Mouse (Mus musculus) spleen, postnatal 14 days (tissue): Measurements from ENCODE around the gene Amacr.
"Not testable (repeated sequence)": the region's sequence is repeated elsewhere in the genome, so short reads cannot be mapped to it uniquely, and the experiment has no call there.

Experiments
- DNase-seq, 2 experiments: peaks; one replicate each; pipeline ENCODE4 v3.0.0; 2021 to 2022; ENCODE audit warnings: low spot score in 2 of 2

The Amacr gene

DNA sequence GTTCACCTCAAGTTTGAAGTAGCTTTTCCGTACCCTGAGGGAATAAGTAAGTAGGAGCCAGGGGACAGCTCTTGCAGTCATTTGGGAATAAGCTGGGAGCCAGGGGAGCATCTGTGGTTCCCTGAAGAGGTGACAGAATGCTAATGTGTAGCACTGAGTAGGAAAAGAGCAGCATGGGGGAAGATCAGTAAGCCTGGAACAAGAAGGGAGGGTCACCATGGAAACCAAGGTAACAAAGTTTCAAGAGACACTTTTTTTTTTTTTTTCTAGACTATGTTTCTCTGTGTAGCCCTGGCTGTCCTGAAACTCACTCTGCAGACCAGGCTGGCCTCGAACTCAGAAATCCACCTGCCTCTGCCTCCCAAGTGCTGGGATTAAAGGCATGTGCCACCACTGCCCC, 4.9 kb downstream of the Amacr start:
- DNase-seq = not testable (repeated sequence)

GRCm38 (mm10) chr15:10990411-10990810, 8.9 kb downstream of the Amacr start:
- DNase-seq = no peak

- no peak for DNase-seq
Observed at GRCm38 (mm10) chr15:10991566-10991965, 10.0 kb downstream of the Amacr start.

- DNase-seq = no peak
Observed at GRCm38 (mm10) chr15:10999832-11000231, 18.3 kb downstream of the Amacr start.

DNA sequence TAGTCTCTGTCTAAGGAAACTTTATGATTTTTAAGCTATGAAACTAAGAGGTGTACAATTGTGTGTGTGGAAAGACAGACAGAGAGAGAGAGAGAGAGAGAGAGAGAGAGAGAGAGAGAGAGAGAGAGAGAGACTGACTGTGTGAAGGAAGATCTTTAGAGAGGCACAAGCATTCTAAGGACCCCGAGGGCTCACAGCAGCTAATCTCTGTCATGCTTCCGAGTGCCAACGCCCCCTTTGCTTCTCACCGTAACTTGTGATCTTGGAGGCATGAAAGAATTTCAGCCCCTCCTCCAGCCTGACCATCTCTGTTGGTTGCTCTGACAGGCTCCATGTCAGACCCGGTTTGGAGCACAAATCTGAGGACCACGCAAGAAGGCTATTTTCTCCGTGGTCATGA, 18.9 kb downstream of the Amacr start, which contains the start of gene Slc45a2:
Slc45a2 (plus strand) TSS at position 301 of the 400 bp plus-strand sequence.
- no peak for DNase-seq

- DNase-seq = no peak
Observed at GRCm38 (mm10) chr15:11003791-11004190, 22.2 kb downstream of the Amacr start.

DNA sequence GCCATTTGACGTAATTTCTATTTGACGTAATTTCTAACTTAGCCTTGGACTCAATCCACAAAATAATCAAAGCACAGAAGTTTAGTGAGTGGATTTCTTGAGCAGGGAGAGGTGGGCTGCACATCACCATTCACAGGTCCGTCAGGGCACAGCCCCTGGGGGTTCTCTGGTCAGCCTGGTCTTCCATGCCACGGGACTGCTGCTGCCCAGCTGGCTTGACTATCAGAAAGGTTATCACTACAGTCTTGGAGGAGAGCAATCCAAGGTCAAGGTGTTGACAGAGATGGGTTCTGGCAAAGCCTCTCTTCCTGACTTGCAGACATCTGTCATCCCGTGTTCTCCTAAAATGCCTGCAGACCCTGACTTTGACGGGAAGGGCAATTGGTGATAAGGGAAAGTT, 23.1 kb downstream of the Amacr start:
- DNase-seq = no peak

GRCm38 (mm10) chr15:11008756-11009155, 27.2 kb downstream of the Amacr start:
- no peak for DNase-seq

DNA sequence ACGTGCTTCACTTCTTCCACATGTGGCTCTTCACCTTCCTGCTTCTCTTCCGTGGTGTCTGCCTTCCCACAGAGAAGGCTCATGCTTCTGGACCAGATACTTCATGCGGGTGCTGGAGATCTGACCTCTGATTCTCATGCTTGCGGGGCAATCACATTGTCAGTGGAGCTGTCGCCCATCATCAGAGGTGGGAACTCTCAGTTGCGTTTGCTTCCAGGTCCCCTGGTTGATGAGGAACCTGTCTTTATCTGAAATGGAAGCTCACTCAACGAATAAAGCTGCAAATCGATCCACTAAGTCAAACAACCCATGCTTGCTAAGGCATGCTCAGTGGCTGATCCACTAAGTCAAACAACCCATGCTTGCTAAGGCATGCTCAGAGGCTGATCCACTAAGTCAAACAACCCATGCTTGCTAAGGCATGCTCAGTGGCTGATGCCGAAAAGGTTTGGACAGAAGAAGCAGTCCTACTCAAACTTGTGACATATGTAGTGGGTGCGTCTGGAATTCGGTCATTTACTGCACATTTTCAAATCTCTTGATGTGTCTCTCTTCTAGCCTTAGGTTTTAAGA, 29.5 kb downstream of the Amacr start:
- DNase-seq = no peak

DNA sequence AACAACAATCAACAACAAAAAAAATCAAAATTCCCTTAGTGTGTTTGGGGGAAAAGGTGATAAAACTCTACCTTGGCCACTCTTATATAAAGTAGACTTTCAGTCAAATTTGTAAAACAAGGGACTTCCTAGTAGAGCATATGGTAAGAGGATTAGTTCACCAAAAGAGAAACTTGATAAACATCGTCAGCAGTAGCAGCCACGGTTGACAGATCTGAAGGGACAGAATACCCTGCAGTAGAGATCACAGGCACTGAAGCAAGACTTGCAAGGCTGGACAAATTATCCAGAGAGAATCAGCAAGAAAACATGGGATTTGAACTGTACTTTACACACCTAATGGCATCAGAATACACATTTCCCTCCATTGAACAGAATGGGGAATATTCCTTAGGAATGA, 33.4 kb downstream of the Amacr start:
- no peak for DNase-seq

DNA sequence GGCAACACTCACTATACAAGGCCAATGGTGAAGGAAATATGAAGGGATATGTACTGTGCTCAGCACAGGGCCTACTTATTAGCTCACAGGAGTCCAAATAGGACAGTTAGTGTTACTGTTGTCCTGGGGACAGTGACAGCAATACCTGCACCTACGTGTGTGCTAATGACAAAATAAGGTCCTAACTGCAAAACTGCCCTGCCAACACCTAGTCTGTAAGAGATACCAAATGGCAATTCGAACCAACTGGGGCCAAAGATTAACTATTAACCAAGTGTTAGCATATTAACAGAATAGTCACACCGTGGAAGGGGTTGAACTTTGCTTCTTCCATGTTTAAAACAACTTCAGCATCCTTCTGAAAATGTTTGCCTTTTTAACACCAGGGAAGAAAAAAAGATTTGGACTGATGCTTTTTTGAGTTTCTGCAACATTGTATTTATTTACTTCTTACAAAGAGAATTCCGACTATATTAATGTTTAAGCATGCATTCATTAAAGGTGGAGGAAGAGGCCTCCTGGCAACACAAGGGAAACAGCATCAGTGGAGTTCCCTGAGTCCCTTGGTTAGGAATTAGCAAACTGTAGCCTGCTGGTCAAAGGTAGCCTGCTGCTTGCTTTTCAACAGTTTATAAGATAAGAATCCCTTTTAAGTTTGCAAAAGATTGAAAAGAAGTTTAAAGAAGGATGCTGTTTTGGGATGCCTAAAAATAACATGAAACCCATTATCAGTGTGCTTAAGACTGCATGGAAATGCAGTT, 45.4 kb downstream of the Amacr start:
- DNase-seq = no peak

GRCm38 (mm10) chr15:11030188-11030587, 48.6 kb downstream of the Amacr start:
- no peak for DNase-seq

- DNase-seq = no peak
Observed at GRCm38 (mm10) chr15:11035947-11036474, 54.5 kb downstream of the Amacr start.

DNA sequence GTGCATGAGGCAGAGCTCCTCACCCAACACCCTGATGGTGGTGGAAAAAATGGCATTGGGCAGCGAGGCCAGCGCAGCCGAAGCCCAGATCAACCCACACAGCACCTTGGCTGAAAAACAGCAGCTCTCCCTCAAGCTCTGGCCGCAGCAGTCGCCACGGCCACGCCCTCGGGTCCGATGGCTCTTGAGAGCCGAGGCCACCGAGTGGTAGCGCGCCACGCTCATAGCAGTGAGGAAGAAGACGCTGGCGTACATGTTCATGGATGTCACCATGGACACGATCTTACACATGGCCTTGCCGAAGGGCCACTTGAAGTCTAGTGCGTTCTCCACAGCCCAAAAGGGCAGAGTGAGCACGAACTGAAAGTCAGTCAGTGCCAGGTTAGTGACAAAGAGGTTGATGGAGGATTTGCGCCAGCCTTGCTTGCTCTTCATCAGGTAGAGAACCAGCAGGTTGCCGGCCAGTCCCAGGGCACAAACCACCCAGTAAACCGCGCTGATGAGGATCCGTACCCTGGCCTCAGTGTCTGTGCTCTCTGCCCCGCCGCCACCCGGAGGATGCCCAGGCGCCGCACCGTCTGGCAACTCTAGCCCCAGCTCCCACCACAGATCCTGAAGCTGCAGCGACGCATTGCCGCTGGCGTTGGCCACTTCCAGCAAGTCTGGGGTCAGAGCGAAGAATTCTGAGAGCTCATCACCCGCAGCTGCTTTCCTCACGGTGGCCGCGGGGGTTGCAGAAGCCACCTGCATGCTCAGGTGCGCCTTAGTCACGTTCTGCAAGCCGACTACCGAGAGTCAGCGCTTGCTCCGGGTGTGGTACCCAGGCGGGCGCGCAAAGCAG, 55.2 kb downstream of the Amacr start:
- DNase-seq = no peak

DNA sequence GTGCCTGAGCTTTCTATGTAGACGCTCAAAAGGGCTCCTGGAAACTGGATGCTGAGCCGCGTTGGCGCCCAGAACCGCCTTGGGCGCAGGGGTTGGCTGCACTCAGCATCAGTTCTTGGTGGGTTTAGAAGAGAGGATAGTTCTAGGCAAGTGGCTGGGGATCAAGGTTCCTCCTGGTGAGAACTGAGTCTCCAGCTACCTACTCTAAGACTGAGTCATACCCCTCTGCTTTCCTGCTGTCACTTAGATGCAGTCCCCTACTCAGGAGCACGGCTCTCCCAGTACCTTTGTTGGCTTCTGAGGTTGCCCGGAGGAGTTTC, 55.8 kb downstream of the Amacr start:
- DNase-seq = no peak

- DNase-seq = no peak
Observed at GRCm38 (mm10) chr15:11037711-11038110, 56.2 kb downstream of the Amacr start, which contains the start of gene Rxfp3. TSS of gene Rxfp3 (minus strand) at chr15:11037991.

DNA sequence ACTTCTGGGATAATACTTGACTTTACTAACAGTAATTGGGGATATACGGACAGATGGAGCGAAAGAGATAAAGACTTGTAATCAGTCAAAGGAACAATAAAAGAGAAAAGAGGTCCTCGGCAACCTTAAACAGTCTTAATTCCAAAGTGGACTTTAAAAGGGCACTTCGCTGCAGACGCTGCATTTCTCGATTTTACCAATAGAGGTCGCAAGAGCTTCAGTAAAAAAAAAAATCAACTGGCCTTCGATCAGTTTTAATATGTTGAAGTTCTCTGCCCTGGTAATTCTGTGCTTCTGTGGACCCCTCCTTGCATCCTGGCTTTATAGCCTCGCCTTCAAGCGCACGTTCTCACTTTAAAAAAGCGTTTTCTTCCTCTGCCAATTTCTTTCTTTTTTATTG, 56.9 kb downstream of the Amacr start:
- DNase-seq = no peak

DNA sequence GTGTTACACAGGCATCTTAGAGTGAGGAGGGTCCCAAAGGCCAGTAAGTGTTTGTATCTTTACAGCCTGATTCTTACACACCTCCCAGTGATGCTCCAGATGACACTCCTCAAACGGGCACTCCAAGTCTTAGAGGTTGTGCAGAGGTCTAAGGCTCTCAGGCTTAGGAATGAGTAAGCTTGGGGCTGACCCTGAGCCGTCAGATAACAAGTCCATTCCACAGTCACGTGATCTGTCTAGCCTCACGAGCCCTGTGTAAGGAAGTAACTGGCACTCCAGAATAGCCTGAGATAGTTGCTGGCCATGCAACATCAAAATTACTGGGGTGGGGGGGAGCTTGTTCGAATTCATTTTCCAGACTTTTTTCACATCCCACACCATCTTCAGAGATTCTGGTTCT, 58.5 kb downstream of the Amacr start:
- DNase-seq = no peak

DNA sequence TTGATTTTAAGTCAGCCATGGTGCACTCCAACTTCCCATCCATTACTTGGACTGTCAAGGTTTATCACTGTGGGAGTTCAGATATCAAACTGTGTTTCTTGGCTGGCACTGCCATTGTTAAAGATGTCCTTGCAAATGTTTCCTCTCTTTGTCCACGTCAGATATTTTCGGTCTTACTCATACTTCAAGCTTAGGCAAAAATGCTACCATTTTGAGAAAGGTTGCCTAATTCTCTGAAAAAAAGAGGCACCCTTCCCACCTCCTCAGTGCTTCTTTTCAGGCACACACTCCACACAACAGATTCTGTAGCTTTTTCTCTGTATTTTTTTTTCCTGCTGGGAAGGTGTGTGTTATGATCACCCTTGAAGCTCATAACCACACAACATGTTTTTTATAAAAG, 59.7 kb downstream of the Amacr start:
- no peak for DNase-seq

- no peak for DNase-seq
Observed at GRCm38 (mm10) chr15:11042828-11043227, 61.3 kb downstream of the Amacr start.
